Mouse (Mus musculus) induced T-regulatory cell, adult 2 months (primary cell): ENCODE results near the gene Gprc5b.

ENCODE experiments used
- DNase-seq: peaks from one replicate; pipeline ENCODE4 v3.0.0-alpha.2; 2012; ENCODE audit warnings: low read depth

Gprc5b gene

GRCm38 (mm10) chr7:118989275-118989856 lies 5.6 kb downstream of the Gprc5b start:
- DNase-seq: no peak

GRCm38 (mm10) chr7:118986369-118986768 lies 8.6 kb downstream of the Gprc5b start:
- no peak for DNase-seq

GRCm38 (mm10) chr7:118985786-118986185 lies 9.2 kb downstream of the Gprc5b start:
- DNase-seq: no peak

GRCm38 (mm10) chr7:118983961-118984360 lies 11.1 kb downstream of the Gprc5b start:
- no peak for DNase-seq

- DNase-seq: no peak
These were observed 12.4 kb downstream of the Gprc5b start for GRCm38 (mm10) chr7:118982586-118982985.

GRCm38 (mm10) chr7:118981831-118982230 lies 13.2 kb downstream of the Gprc5b start:
- DNase-seq: no peak

- no peak for DNase-seq
These were observed 13.7 kb downstream of the Gprc5b start for GRCm38 (mm10) chr7:118981346-118981745.

- DNase-seq: no peak
These were observed 15.3 kb downstream of the Gprc5b start for GRCm38 (mm10) chr7:118979708-118980107.

- no peak for DNase-seq
These were observed 15.9 kb downstream of the Gprc5b start for GRCm38 (mm10) chr7:118979121-118979520.

- DNase-seq: no peak
These were observed 17.9 kb downstream of the Gprc5b start for GRCm38 (mm10) chr7:118977167-118977543.

- peak; percentile 3 for DNase-seq
These were observed 18.4 kb downstream of the Gprc5b start for GRCm38 (mm10) chr7:118976414-118977166.

- DNase-seq: no peak
These were observed 19.2 kb downstream of the Gprc5b start for GRCm38 (mm10) chr7:118975837-118976236.

GRCm38 (mm10) chr7:118973377-118973776 lies 21.6 kb downstream of the Gprc5b start:
- DNase-seq: no peak

GRCm38 (mm10) chr7:118972306-118972705 lies 22.7 kb downstream of the Gprc5b start:
- DNase-seq: no peak

GRCm38 (mm10) chr7:118971499-118971898 lies 23.5 kb downstream of the Gprc5b start:
- DNase-seq: no peak

GRCm38 (mm10) chr7:118968870-118969269 lies 26.1 kb downstream of the Gprc5b start:
- no peak for DNase-seq

GRCm38 (mm10) chr7:118965198-118965597 lies 29.8 kb downstream of the Gprc5b start:
- no peak for DNase-seq

- no peak for DNase-seq
These were observed 30.2 kb downstream of the Gprc5b start for GRCm38 (mm10) chr7:118964777-118965176.

GRCm38 (mm10) chr7:118959209-118959608 lies 35.8 kb downstream of the Gprc5b start:
- DNase-seq: no peak

GRCm38 (mm10) chr7:118956616-118957246 lies 38.3 kb downstream of the Gprc5b start:
- DNase-seq: no peak

- DNase-seq: no peak
These were observed 40.0 kb downstream of the Gprc5b start for GRCm38 (mm10) chr7:118954968-118955367.

- DNase-seq: no peak
These were observed 41.3 kb downstream of the Gprc5b start for GRCm38 (mm10) chr7:118953626-118954282.

GRCm38 (mm10) chr7:118949749-118950148 lies 45.3 kb downstream of the Gprc5b start:
- no peak for DNase-seq
